Mouse (Mus musculus) small intestine, adult 2 months (tissue): Measurements from ENCODE around the gene Eci2.

Experiments used
- CTCF ChIP-seq: fragments of 200-500 bp; IDR thresholded peaks from 2 replicates; pipeline ENCODE4 v1.5.1; 2012; ENCODE audit warnings: low read depth, mild to moderate bottlenecking, control low read depth, inconsistent platforms, low read length, moderate library complexity, mixed read lengths; ENCODE audit not compliant: insufficient replicate concordance, insufficient read length; ENCODE audit errors: extremely low read depth
- POLR2A ChIP-seq: fragments of 200-500 bp; IDR thresholded peaks from 2 replicates; pipeline ENCODE4 v1.6.1; 2012; ENCODE audit warnings: low read depth, mild to moderate bottlenecking, control low read depth, inconsistent platforms, low read length, moderate library complexity

- TF ChIP-seq CTCF (no peak), POLR2A (no peak)
Observed at GRCm38 (mm10) chr13:35016067-35016466, 10.8 kb downstream of the Eci2 start.
